Mouse (Mus musculus): Measurements from ENCODE around the gene Crb1. TPM values are rescaled to one million over a fixed set of nuclear protein-coding genes. Genes with fewer than 3 reads are reported as not detected.

The Crb1 gene
- polyA plus RNA-seq, 1 experiment from 2014 or later = 0.12 TPM

DNA sequence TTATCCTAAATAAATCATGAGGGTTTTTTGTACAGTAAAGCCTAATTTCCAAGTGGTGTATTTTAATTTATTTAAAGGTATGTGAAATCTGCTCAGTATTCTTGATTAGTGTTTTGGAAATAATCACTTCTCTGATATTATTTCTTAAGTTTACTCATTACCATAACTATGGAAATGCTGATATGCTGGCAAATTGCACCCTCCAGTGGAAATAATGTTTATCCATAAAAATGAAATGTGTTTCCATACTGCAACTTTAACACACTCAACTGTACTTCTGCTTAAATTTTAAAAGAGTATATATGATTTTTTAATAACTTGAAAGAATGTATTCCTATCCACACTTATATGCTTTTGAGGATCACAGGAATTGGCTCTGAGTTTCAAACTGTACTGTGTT lies 28.9 kb upstream of the Crb1 start:
- Histone ChIP-seq H3K4me2 (ENCODE audit: low read depth, low read length) (no peak overlapping the region), H3K36me3 (ENCODE audit: control insufficient read depth, insufficient read depth) (no peaks in the 10 kb centered on the region; the same call in 1 of the 2 replicates), H3K27me3 (ENCODE audit: control insufficient read depth, insufficient read depth, low read length) (no peaks in the 10 kb centered on the region), H3K4me1 (ENCODE audit: control insufficient read depth, insufficient read depth, low read length) (no peaks in the 10 kb centered on the region), H3K9ac (ENCODE audit: low read length) (no peak overlapping the region), H3K4me3 (ENCODE audit: low read length) (no peak overlapping the region), H3K9me3 (replicated peaks; ENCODE audit: control insufficient read depth, low read length) (peaks cover 8% of the 10 kb centered on the region), H3K27ac (ENCODE audit: low read length) (no peak overlapping the region)
- no peak for ATAC-seq (replicated peaks; ENCODE audit: extremely low read depth, insufficient read depth, low FRiP score)

GRCm38 (mm10) chr1:139396589-139396988 lies 19.7 kb upstream of the Crb1 start:
- ATAC-seq (replicated peaks; ENCODE audit: extremely low read depth, insufficient read depth, low FRiP score) = no peak
- no peaks in the 10 kb centered on the region for H3K9me3 ChIP-seq (replicated peaks; ENCODE audit: control insufficient read depth, low read length)
- H3K27ac ChIP-seq (ENCODE audit: low read length) = no peak overlapping the region
- H3K4me1 ChIP-seq (ENCODE audit: control insufficient read depth, insufficient read depth, low read length) = no peaks in the 10 kb centered on the region
- WGBS = 20% methylated on average over 1 of the region's 1 CpGs
- no peak overlapping the region for H3K4me3 ChIP-seq (ENCODE audit: low read length)
- H3K27me3 ChIP-seq (ENCODE audit: control insufficient read depth, insufficient read depth, low read length) = no peaks in the 10 kb centered on the region
- no peaks in the 10 kb centered on the region for H3K36me3 ChIP-seq (ENCODE audit: control insufficient read depth, insufficient read depth)
- H3K9ac ChIP-seq (ENCODE audit: low read length) = no peak overlapping the region
- H3K4me2 ChIP-seq (ENCODE audit: low read depth, low read length) = no peak overlapping the region

- no peak overlapping the region for H3K9ac ChIP-seq (ENCODE audit: low read length)
- no peak for ATAC-seq (replicated peaks; ENCODE audit: extremely low read depth, insufficient read depth, low FRiP score)
- no peaks in the 10 kb centered on the region for H3K4me1 ChIP-seq (ENCODE audit: control insufficient read depth, insufficient read depth, low read length)
- no peak overlapping the region for H3K27ac ChIP-seq (ENCODE audit: low read length)
- no peaks in the 10 kb centered on the region; the same call in 1 of the 2 replicates for H3K9me3 ChIP-seq (replicated peaks; ENCODE audit: control insufficient read depth, low read length)
- H3K4me3 ChIP-seq (ENCODE audit: low read length) = no peak overlapping the region
- WGBS = 34% methylated on average over 2 of the region's 2 CpGs
- no peak overlapping the region for H3K4me2 ChIP-seq (ENCODE audit: low read depth, low read length)
- no peaks in the 10 kb centered on the region for H3K36me3 ChIP-seq (ENCODE audit: control insufficient read depth, insufficient read depth)
- no peaks in the 10 kb centered on the region for H3K27me3 ChIP-seq (ENCODE audit: control insufficient read depth, insufficient read depth, low read length)
These were observed 14.8 kb upstream of the Crb1 start for GRCm38 (mm10) chr1:139391747-139392146.

DNA sequence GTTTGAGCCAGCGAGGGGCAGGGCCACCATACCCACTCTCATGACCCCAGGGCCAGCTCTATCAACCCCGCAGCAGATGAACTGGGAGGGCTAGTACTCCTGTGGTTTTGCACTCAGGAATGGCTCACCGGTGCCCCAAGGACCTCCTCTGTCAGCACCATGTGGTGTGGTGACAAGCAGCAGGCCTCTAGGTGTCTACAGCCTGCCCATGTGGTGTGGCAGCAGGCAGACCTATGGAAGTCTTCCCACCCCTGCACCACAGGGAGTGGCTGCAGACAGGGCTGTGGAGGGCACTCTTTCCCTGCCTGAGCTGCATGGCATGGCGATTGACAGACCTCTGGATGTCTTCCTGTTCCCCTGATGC lies 2.7 kb upstream of the Crb1 start:
- Histone ChIP-seq H3K36me3 (ENCODE audit: control insufficient read depth, insufficient read depth) (no peaks in the 10 kb centered on the region), H3K4me1 (ENCODE audit: control insufficient read depth, insufficient read depth, low read length) (peaks cover 13% of the 10 kb centered on the region), H3K9me3 (replicated peaks; ENCODE audit: control insufficient read depth, low read length) (no peaks in the 10 kb centered on the region), H3K27ac (ENCODE audit: low read length) (no peak overlapping the region), H3K9ac (ENCODE audit: low read length) (no peak overlapping the region), H3K4me3 (ENCODE audit: low read length) (no peak overlapping the region), H3K4me2 (ENCODE audit: low read depth, low read length) (peak overlapping the region; percentile 33), H3K27me3 (ENCODE audit: control insufficient read depth, insufficient read depth, low read length) (no peaks in the 10 kb centered on the region)
- ATAC-seq (replicated peaks; ENCODE audit: extremely low read depth, insufficient read depth, low FRiP score) = peak; percentile 79
- WGBS = 11% methylated on average over 4 of the region's 4 CpGs

DNA sequence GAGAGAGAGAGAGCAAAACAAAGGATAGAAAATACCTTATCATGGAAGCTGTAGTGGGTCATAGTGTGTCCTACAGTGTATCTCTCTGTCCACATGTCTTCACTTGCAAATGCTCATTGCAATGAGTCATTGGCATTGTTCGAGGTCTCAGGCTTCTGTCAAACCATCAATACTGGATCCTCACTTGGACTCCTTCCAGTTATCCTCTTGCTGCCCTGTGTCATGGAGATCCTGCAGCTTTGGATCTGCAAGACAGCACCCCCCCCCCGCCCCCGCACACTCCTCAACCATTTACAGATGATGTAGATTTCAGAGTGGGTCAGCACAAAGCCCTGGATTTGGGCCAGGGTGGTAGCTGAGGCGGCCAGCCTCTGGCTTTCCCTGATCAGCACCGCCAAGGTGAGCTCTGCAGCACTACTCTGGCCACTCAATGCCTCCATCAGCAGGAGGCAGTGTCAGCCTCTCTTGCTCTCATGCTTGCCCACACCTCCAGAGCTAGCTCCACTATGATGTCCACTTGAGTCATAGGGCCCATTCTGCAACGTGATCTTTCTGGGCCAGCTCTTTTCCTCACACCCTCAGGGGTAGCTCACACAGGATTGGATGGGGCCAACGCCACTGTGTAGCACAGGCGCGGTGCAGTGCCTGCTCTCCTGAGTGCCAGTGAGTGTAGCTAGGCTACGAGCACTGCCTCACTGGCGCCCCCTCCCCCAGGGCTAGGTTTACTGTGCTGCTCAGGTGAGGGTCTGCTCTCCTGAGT lies 2.1 kb upstream of the Crb1 start:
- WGBS = 12% methylated on average over 11 of the region's 11 CpGs

DNA sequence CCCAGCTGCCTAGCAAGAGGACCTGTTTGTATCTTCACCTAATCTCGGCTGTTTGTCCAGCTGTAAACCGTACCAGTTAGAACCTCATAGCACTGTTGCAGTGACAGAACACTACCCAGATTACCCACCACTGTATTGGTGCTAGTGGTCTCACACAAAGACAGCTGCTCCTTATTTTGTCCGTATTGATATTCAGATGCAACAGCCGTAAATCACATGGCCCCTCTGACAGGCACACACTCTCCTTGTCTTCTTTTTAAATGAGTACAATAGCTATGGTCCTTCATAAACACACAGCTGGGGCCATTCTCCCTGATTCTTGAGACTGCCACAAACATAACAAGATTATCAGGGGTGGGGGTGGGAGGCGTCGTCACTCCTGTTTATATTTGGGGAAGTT lies 1.0 kb downstream of the Crb1 start:
- Histone ChIP-seq H3K27me3 (ENCODE audit: control insufficient read depth, insufficient read depth, low read length) (no peaks in the 10 kb centered on the region), H3K9me3 (replicated peaks; ENCODE audit: control insufficient read depth, low read length) (no peaks in the 10 kb centered on the region), H3K36me3 (ENCODE audit: control insufficient read depth, insufficient read depth) (no peaks in the 10 kb centered on the region), H3K4me3 (ENCODE audit: low read length) (no peak overlapping the region), H3K27ac (ENCODE audit: low read length) (no peak overlapping the region), H3K4me1 (ENCODE audit: control insufficient read depth, insufficient read depth, low read length) (peaks cover 13% of the 10 kb centered on the region), H3K4me2 (ENCODE audit: low read depth, low read length) (no peak overlapping the region), H3K9ac (ENCODE audit: low read length) (no peak overlapping the region)
- no peak for ATAC-seq (replicated peaks; ENCODE audit: extremely low read depth, insufficient read depth, low FRiP score)
- WGBS = 46% methylated on average over 6 of the region's 6 CpGs

More for the DNA sequence above, 2.1 kb upstream of the Crb1 start:
- Histone ChIP-seq H3K4me2 (ENCODE audit: low read depth, low read length) (peak overlapping the region; percentile 33), H3K4me1 (ENCODE audit: control insufficient read depth, insufficient read depth, low read length) (peaks cover 13% of the 10 kb centered on the region), H3K9me3 (replicated peaks; ENCODE audit: control insufficient read depth, low read length) (no peaks in the 10 kb centered on the region), H3K36me3 (ENCODE audit: control insufficient read depth, insufficient read depth) (no peaks in the 10 kb centered on the region), H3K9ac (ENCODE audit: low read length) (no peak overlapping the region), H3K27ac (ENCODE audit: low read length) (no peak overlapping the region), H3K4me3 (ENCODE audit: low read length) (no peak overlapping the region), H3K27me3 (ENCODE audit: control insufficient read depth, insufficient read depth, low read length) (no peaks in the 10 kb centered on the region)
- peak; percentile 82 for ATAC-seq (replicated peaks; ENCODE audit: extremely low read depth, insufficient read depth, low FRiP score)

DNA sequence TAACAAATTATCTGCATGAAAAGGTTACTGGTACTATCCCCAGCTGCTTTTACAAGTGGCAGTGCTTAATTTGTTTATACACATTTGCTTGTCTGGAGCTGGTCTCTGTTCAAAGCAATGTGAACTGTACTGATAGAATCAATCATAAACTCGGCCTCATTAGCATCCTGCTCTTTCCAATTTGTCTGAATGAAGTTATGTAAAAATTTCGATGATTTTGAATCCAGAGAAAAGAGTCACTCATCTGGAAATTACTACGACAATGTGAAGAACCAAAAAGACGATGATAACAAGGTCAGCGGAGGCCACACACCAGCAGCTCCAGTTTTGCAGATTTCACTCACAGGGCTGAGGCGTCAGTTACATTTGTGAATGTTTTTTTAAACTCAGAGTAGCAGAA lies 5.6 kb downstream of the Crb1 start:
- 60% methylated on average over 6 of the region's 6 CpGs for WGBS
- Histone ChIP-seq H3K4me2 (ENCODE audit: low read depth, low read length) (no peak overlapping the region), H3K27me3 (ENCODE audit: control insufficient read depth, insufficient read depth, low read length) (no peaks in the 10 kb centered on the region), H3K27ac (ENCODE audit: low read length) (no peak overlapping the region), H3K9me3 (replicated peaks; ENCODE audit: control insufficient read depth, low read length) (no peaks in the 10 kb centered on the region), H3K4me1 (ENCODE audit: control insufficient read depth, insufficient read depth, low read length) (no peaks in the 10 kb centered on the region), H3K36me3 (ENCODE audit: control insufficient read depth, insufficient read depth) (no peaks in the 10 kb centered on the region), H3K4me3 (ENCODE audit: low read length) (no peak overlapping the region), H3K9ac (ENCODE audit: low read length) (no peak overlapping the region)
- ATAC-seq (replicated peaks; ENCODE audit: extremely low read depth, insufficient read depth, low FRiP score) = no peak

DNA sequence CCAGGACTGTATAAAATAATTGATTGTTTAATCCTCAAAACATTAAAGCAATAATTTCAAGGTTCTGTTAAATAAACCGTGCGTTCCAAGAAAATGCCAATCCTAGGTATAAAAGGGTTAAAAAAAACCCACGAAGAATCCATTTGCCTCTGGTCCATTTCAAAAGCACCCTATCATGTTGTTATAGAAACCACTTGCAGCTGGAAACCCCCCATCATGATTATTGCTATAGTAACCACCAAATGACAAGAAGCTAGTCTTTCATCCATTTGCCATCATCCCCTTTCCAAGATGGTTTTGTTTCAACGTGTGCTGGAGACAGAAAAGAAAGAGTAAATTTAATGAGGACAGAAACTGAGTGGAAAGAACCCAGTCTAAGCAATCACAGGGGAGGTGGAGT lies 28.3 kb downstream of the Crb1 start:
- Histone ChIP-seq H3K27me3 (ENCODE audit: control insufficient read depth, insufficient read depth, low read length) (no peaks in the 10 kb centered on the region), H3K9me3 (replicated peaks; ENCODE audit: control insufficient read depth, low read length) (no peaks in the 10 kb centered on the region), H3K4me3 (ENCODE audit: low read length) (no peak overlapping the region), H3K9ac (ENCODE audit: low read length) (no peak overlapping the region), H3K36me3 (ENCODE audit: control insufficient read depth, insufficient read depth) (no peaks in the 10 kb centered on the region), H3K27ac (ENCODE audit: low read length) (no peak overlapping the region), H3K4me1 (ENCODE audit: control insufficient read depth, insufficient read depth, low read length) (no peaks in the 10 kb centered on the region), H3K4me2 (ENCODE audit: low read depth, low read length) (no peak overlapping the region)
- WGBS = 37% methylated on average over 4 of the region's 4 CpGs
- ATAC-seq (replicated peaks; ENCODE audit: extremely low read depth, insufficient read depth, low FRiP score) = no peak

GRCm38 (mm10) chr1:139346602-139347371 lies 30.1 kb downstream of the Crb1 start:
- no peak for ATAC-seq (replicated peaks; ENCODE audit: extremely low read depth, insufficient read depth, low FRiP score)
- Histone ChIP-seq H3K27ac (ENCODE audit: low read length) (no peak overlapping the region), H3K9me3 (replicated peaks; ENCODE audit: control insufficient read depth, low read length) (no peaks in the 10 kb centered on the region), H3K27me3 (ENCODE audit: control insufficient read depth, insufficient read depth, low read length) (no peaks in the 10 kb centered on the region), H3K9ac (ENCODE audit: low read length) (no peak overlapping the region), H3K4me1 (ENCODE audit: control insufficient read depth, insufficient read depth, low read length) (no peaks in the 10 kb centered on the region), H3K36me3 (ENCODE audit: control insufficient read depth, insufficient read depth) (no peaks in the 10 kb centered on the region), H3K4me3 (ENCODE audit: low read length) (no peak overlapping the region), H3K4me2 (ENCODE audit: low read depth, low read length) (no peak overlapping the region)
- WGBS = 73% methylated on average over 11 of the region's 11 CpGs
